Mouse (Mus musculus): ENCODE results near the gene Wfdc1. TPM values are rescaled to one million over a fixed set of nuclear protein-coding genes. Genes with fewer than 3 reads are reported as not detected.

The Wfdc1 gene
- polyA plus RNA-seq, 1 experiment from 2014 or later, result 6.0 TPM

DNA sequence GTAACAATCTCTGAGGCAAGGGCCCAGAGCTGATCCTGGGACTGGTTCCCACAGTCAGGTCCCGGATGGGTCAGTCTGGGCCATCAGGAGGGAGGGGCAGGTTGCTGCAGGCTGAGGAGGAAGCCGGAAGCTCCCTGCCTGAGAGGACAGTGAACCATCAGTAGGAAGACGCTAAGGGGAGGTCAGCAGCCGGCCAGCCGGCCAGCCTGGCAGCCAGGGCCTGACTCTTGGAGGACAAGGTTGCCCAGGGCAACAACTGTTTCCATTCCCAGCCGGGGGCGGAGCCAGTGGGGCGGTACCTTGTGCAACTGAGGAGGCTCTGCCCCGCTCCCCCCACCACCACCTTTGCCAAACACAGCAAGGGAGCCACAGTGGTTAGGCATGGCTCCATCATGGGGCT is 5.1 kb upstream of the Wfdc1 start:
- no peaks in the 10 kb centered on the region for H3K4me1 ChIP-seq (ENCODE audit: insufficient read depth)
- 21% methylated on average over 9 of the region's 9 CpGs for WGBS (ENCODE audit: insufficient replicate concordance)
- ATAC-seq, result peak; percentile 56
- no peaks in the 10 kb centered on the region for H3K9me3 ChIP-seq (ENCODE audit: low read length)
- H3K9ac ChIP-seq (replicated peaks), result no peak overlapping the region
- no peaks in the 10 kb centered on the region for H3K36me3 ChIP-seq (replicated peaks; ENCODE audit: insufficient read depth, low read length)
- no peak overlapping the region for H3K4me3 ChIP-seq (ENCODE audit: low read depth, low read length)
- peak overlapping the region; percentile 55; the same call in 1 of the 2 replicates for H3K27ac ChIP-seq (ENCODE audit: low read depth)
- TF ChIP-seq EP300 (IDR thresholded peaks at IDR 0.05; ENCODE audit: low read depth) (no peak), CTCF (IDR thresholded peaks at IDR 0.05; ENCODE audit: low read depth) (no peak)
- H3K27me3 ChIP-seq (ENCODE audit: insufficient read depth, low read length), result no peaks in the 10 kb centered on the region
- peak; percentile 57 for DNase-seq
- no peak overlapping the region for H3K4me2 ChIP-seq (ENCODE audit: low read depth, low read length)

DNA sequence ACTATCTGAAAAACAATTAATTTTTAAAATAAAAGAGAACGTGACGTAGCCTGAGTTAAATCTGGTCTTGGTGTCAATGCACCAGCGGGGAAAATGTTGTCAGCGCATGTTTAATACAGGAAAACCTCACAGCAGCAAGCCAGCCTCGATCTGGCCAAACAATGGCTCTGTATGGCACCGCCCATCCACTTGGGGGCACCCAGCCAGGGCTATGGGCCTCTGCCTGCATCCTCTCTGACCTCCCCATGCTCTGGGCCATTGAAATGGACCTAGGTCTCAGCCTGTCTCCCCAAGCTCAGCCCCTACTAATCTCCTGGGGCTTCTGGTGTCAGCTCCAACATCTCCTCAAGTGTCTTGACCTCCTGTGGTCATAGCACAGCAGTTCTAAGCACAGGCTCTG is 4.3 kb upstream of the Wfdc1 start:
- ATAC-seq, result no peak
- no peak overlapping the region for H3K4me3 ChIP-seq (ENCODE audit: low read depth, low read length)
- H3K9ac ChIP-seq (replicated peaks), result no peak overlapping the region
- 0 out of 2 replicates have a peak, but pooled peaks cover 2% of the 10 kb centered on the region for H3K27me3 ChIP-seq (ENCODE audit: insufficient read depth, low read length)
- no peaks in the 10 kb centered on the region for H3K9me3 ChIP-seq (ENCODE audit: low read length)
- H3K4me1 ChIP-seq (ENCODE audit: insufficient read depth), result no peaks in the 10 kb centered on the region
- 54% methylated on average over 6 of the region's 6 CpGs for WGBS (ENCODE audit: insufficient replicate concordance)
- TF ChIP-seq EP300 (IDR thresholded peaks at IDR 0.05; ENCODE audit: low read depth), result no peak
- TF ChIP-seq CTCF (IDR thresholded peaks at IDR 0.05; ENCODE audit: low read depth), result no peak
- no peak overlapping the region for H3K4me2 ChIP-seq (ENCODE audit: low read depth, low read length)
- peak overlapping the region; percentile 44; the same call in 1 of the 2 replicates for H3K27ac ChIP-seq (ENCODE audit: low read depth)
- H3K36me3 ChIP-seq (replicated peaks; ENCODE audit: insufficient read depth, low read length), result no peaks in the 10 kb centered on the region
- DNase-seq, result no peak

DNA sequence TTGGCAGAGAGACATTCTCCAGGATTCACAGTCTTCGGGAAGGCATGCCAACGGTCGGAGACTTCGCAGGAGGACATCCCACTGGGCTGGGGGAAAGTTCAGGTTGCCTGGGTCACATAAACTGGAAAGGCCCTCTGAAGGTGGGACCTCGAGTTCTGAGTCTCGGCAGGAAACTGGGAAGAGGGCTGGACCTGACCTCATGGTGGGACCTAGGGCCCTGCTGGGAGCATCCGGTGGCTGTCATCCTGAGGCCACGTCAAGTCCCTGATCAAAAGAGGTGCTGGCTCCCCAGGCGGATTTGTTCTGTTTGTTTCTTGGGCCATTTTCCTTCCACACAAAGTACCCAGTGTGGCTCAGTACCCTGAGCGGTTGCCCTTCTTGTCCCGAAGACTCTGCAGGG is 2.7 kb upstream of the Wfdc1 start:
- H3K36me3 ChIP-seq (replicated peaks; ENCODE audit: insufficient read depth, low read length), result no peaks in the 10 kb centered on the region
- 66% methylated on average over 11 of the region's 11 CpGs for WGBS (ENCODE audit: insufficient replicate concordance)
- H3K4me3 ChIP-seq (ENCODE audit: low read depth, low read length), result no peak overlapping the region
- H3K27me3 ChIP-seq (ENCODE audit: insufficient read depth, low read length), result 0 out of 2 replicates have a peak, but pooled peaks cover 2% of the 10 kb centered on the region
- H3K4me1 ChIP-seq (ENCODE audit: insufficient read depth), result no peaks in the 10 kb centered on the region
- H3K27ac ChIP-seq (ENCODE audit: low read depth), result no peak overlapping the region
- H3K9ac ChIP-seq (replicated peaks), result no peak overlapping the region
- no peak for TF ChIP-seq EP300 (IDR thresholded peaks at IDR 0.05; ENCODE audit: low read depth)
- TF ChIP-seq CTCF (IDR thresholded peaks at IDR 0.05; ENCODE audit: low read depth), result no peak
- H3K9me3 ChIP-seq (ENCODE audit: low read length), result no peaks in the 10 kb centered on the region
- no peak overlapping the region for H3K4me2 ChIP-seq (ENCODE audit: low read depth, low read length)
- DNase-seq (no peak), ATAC-seq (no peak)

DNA sequence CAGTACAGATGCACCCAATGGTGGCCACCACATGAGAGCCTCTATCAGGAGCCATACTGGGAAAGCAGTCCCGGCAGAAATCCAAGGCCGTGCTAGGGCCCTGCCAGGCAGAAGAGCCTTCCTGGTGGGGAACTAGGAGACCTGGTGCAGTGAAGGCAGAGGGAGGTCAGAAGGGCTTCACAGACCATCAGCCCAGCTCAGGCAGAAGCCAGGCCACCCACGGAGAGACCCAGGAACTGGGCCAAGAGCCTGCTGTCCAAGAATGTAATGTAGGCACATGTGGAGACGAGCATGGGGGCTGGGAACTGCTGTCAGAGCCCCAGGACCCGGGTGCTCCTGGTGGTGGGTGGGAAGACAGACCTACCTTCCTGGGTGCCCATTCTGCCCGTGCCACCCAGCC is 895 bp upstream of the Wfdc1 start:
- no peaks in the 10 kb centered on the region for H3K4me1 ChIP-seq (ENCODE audit: insufficient read depth)
- DNase-seq, result no peak
- H3K9ac ChIP-seq (replicated peaks), result no peak overlapping the region
- H3K9me3 ChIP-seq (ENCODE audit: low read length), result no peaks in the 10 kb centered on the region
- no peak overlapping the region for H3K27ac ChIP-seq (ENCODE audit: low read depth)
- no peak for TF ChIP-seq EP300 (IDR thresholded peaks at IDR 0.05; ENCODE audit: low read depth)
- TF ChIP-seq CTCF (IDR thresholded peaks at IDR 0.05; ENCODE audit: low read depth), result no peak
- WGBS (ENCODE audit: insufficient replicate concordance), result 69% methylated on average over 6 of the region's 6 CpGs
- H3K4me3 ChIP-seq (ENCODE audit: low read depth, low read length), result no peak overlapping the region
- H3K27me3 ChIP-seq (ENCODE audit: insufficient read depth, low read length), result 0 out of 2 replicates have a peak, but pooled peaks cover 2% of the 10 kb centered on the region
- no peak for ATAC-seq
- H3K4me2 ChIP-seq (ENCODE audit: low read depth, low read length), result no peak overlapping the region
- no peaks in the 10 kb centered on the region for H3K36me3 ChIP-seq (replicated peaks; ENCODE audit: insufficient read depth, low read length)

DNA sequence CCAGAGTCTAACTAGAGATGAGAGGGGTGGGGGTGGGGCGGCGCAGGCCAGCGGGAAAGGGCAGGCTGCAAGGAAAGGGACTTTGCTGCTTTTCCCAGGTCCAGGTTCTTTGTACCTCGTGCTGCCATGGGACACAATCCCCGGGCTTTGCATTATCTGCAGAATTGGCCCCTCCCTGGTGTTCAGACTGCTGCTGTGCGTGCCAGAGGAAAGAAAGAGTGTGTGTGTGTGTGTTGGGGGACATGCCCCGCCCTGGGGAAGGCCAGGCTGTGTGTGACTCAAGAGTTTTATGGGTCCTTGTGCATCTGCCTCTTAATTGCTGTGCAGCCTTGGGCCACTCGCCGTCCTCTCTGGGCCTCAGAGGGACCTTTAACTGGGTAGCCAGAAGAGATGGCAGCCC is 2.3 kb downstream of the Wfdc1 start:
- Histone ChIP-seq H3K4me1 (ENCODE audit: insufficient read depth) (no peaks in the 10 kb centered on the region), H3K4me2 (ENCODE audit: low read depth, low read length) (no peak overlapping the region), H3K36me3 (replicated peaks; ENCODE audit: insufficient read depth, low read length) (no peaks in the 10 kb centered on the region), H3K9ac (replicated peaks) (no peak overlapping the region), H3K9me3 (ENCODE audit: low read length) (no peaks in the 10 kb centered on the region), H3K4me3 (ENCODE audit: low read depth, low read length) (no peak overlapping the region), H3K27ac (ENCODE audit: low read depth) (no peak overlapping the region), H3K27me3 (ENCODE audit: insufficient read depth, low read length) (0 out of 2 replicates have a peak, but pooled peaks cover 2% of the 10 kb centered on the region)
- TF ChIP-seq EP300 (IDR thresholded peaks at IDR 0.05; ENCODE audit: low read depth) (no peak), CTCF (IDR thresholded peaks at IDR 0.05; ENCODE audit: low read depth) (no peak)
- ATAC-seq, result no peak
- no peak for DNase-seq
- 64% methylated on average over 9 of the region's 9 CpGs for WGBS (ENCODE audit: insufficient replicate concordance)

DNA sequence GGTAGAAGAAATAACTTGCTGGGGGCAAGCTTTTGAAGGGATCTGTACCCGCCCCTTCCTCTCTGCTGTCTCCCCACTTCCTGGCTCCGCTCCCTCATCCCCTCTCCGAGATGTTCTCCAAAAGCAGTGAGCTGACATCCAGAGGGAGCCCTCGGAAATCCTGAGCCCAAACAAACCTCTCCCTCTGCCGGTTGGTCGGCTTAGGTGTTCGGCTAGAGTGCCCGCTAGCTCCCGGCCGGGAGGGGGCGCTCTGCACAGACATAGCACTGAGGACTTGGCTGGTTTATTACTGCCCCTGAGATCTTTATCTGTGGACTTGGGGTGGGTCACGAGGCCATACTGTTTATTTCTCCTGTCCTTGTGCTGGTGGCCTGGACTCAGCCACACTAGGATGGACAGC is 3.1 kb downstream of the Wfdc1 start:
- Histone ChIP-seq H3K4me3 (ENCODE audit: low read depth, low read length) (no peak overlapping the region), H3K9ac (replicated peaks) (no peak overlapping the region), H3K4me1 (ENCODE audit: insufficient read depth) (no peaks in the 10 kb centered on the region), H3K27ac (ENCODE audit: low read depth) (no peak overlapping the region), H3K4me2 (ENCODE audit: low read depth, low read length) (no peak overlapping the region), H3K36me3 (replicated peaks; ENCODE audit: insufficient read depth, low read length) (no peaks in the 10 kb centered on the region), H3K27me3 (ENCODE audit: insufficient read depth, low read length) (0 out of 2 replicates have a peak, but pooled peaks cover 2% of the 10 kb centered on the region), H3K9me3 (ENCODE audit: low read length) (no peaks in the 10 kb centered on the region)
- ATAC-seq (peak; percentile 22; the same call in 1 of the 2 replicates), DNase-seq (peak; percentile 49)
- no peak for TF ChIP-seq EP300 (IDR thresholded peaks at IDR 0.05; ENCODE audit: low read depth)
- TF ChIP-seq CTCF (IDR thresholded peaks at IDR 0.05; ENCODE audit: low read depth), result peak; percentile 59
- WGBS (ENCODE audit: insufficient replicate concordance), result 44% methylated on average over 12 of the region's 12 CpGs

Data from liver, postnatal 0 days (tissue).